Mouse (Mus musculus): Measurements from ENCODE around the gene C130060K24Rik. TPM values are rescaled to one million over a fixed set of nuclear protein-coding genes. Genes with fewer than 3 reads are reported as not detected.

Gene C130060K24Rik
- not detected in 2 replicates for polyA plus RNA-seq (2012; rRNA removed)

DNA sequence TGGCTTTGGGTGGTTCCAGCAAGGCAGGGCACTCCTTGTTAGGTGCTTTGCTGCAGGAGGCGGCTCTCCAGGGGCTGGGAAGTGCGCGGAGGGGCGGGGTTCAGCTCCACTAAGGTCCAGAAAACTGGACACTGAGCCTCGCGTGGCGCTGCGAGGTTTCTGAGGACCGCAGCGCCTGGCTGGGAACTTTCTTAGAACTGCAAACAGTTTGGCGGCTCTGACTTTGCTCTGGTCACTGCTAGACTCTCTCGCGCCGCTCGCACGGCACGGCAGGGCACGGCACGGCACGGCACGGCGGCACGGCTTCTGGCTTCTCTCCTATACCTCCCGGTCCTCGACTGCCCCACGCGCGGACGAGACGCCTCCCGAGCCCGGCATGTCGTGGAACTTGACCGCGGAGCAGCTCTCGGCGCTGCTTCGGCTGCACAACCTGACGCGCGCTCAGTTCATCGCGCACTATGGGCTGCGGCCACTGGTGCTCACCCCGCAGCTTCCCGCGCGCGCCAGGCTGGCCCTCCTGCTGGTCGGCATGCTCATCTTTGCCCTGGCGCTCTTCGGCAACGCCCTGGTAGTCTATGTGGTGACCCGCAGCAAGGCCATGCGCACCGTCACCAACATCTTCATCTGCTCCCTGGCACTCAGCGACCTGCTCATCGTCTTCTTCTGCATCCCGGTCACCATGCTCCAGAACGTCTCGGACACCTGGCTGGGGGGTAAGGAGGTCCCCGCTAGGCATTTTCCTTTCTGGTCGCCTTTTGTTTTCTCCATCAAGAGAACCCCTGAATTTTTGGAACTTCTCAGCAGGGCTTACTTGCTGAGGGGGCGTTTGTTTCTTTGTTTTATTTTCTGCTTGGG, at the start of gene C130060K24Rik:
TSS of gene C130060K24Rik (plus strand) at position 188 of the 855 bp plus-strand sequence.
- Histone ChIP-seq H3K27ac (ENCODE audit: control insufficient read depth, insufficient read depth, low read length) (no peak within 1 kb of the TSS), H3K4me3 (ENCODE audit: control insufficient read depth, insufficient read depth, low read length) (no peak within 1 kb of the TSS), H3K27me3 (ENCODE audit: control insufficient read depth, insufficient read depth, low read length) (no peaks in the 10 kb centered on the region; the same call in 1 of the 2 replicates), H3K4me1 (replicated peaks; ENCODE audit: control insufficient read depth, insufficient read depth, low read length) (no peaks in the 10 kb centered on the region), H3K36me3 (ENCODE audit: control insufficient read depth, insufficient read depth, low read length) (no peaks in the 10 kb centered on the region)
- 4% methylated on average over 64 of the region's 64 CpGs for WGBS
- TF ChIP-seq CTCF (IDR thresholded peaks at IDR 0.05; ENCODE audit: borderline replicate concordance, control insufficient read depth, extremely low read depth, insufficient read depth, low read length, poor library complexity), result no peak
- no peak for TF ChIP-seq POLR2A (IDR thresholded peaks at IDR 0.05; ENCODE audit: control insufficient read depth, extremely low read depth, insufficient read depth, low read length, poor library complexity)
- no peak for DNase-seq

DNA sequence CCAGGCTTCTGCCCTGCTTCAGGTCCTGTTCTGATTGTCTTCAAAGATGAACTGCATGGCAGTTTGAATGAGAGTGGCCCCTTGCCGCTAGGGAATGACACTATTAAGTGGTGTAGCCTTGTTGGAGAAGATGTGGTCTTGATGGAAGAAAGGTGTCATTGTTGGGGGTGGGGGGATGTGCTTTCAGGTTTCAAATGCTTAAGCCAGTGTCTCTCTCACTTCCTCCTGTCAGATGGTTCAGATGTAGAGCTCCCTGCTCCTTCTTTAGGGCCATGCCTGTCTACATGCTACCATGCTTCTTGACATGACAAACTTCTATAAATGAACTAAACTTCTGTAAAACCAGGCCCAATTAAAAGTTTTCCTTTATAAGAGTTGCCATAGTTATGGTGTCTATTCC, 46.7 kb upstream of the C130060K24Rik start:
- Histone ChIP-seq H3K4me3 (ENCODE audit: control insufficient read depth, insufficient read depth, low read length) (no peak overlapping the region), H3K4me1 (replicated peaks; ENCODE audit: control insufficient read depth, insufficient read depth, low read length) (no peaks in the 10 kb centered on the region), H3K36me3 (ENCODE audit: control insufficient read depth, insufficient read depth, low read length) (no peaks in the 10 kb centered on the region), H3K27me3 (ENCODE audit: control insufficient read depth, insufficient read depth, low read length) (no peaks in the 10 kb centered on the region), H3K27ac (ENCODE audit: control insufficient read depth, insufficient read depth, low read length) (no peak overlapping the region)
- no peak for DNase-seq
- TF ChIP-seq POLR2A (IDR thresholded peaks at IDR 0.05; ENCODE audit: control insufficient read depth, extremely low read depth, insufficient read depth, low read length, poor library complexity) (no peak), CTCF (IDR thresholded peaks at IDR 0.05; ENCODE audit: borderline replicate concordance, control insufficient read depth, extremely low read depth, insufficient read depth, low read length, poor library complexity) (no peak)
- 100% methylated on average over 1 of the region's 1 CpGs for WGBS

DNA sequence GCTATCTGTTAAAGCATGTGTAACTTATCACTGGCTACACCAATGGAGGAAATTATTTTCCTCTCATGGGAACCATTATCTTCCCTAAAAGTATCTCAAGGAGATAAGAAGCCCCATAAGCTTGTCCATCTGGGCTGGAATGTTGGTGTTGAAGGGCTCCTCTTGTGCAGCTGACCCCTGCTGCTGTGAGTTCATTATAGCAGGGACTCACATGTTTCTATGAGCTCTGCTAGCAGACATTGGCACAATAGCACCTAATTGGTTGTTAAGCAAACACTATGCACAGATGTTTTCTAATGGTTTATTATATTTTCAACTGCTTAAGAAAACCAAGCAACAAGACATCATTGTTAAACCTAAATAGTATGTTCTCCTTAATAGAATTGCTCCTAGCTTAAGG, 41.5 kb upstream of the C130060K24Rik start:
- H3K36me3 ChIP-seq (ENCODE audit: control insufficient read depth, insufficient read depth, low read length), result no peaks in the 10 kb centered on the region
- H3K4me1 ChIP-seq (replicated peaks; ENCODE audit: control insufficient read depth, insufficient read depth, low read length), result no peaks in the 10 kb centered on the region
- no peak overlapping the region for H3K4me3 ChIP-seq (ENCODE audit: control insufficient read depth, insufficient read depth, low read length)
- no peak overlapping the region for H3K27ac ChIP-seq (ENCODE audit: control insufficient read depth, insufficient read depth, low read length)
- no peaks in the 10 kb centered on the region for H3K27me3 ChIP-seq (ENCODE audit: control insufficient read depth, insufficient read depth, low read length)
- TF ChIP-seq POLR2A (IDR thresholded peaks at IDR 0.05; ENCODE audit: control insufficient read depth, extremely low read depth, insufficient read depth, low read length, poor library complexity) (no peak), CTCF (IDR thresholded peaks at IDR 0.05; ENCODE audit: borderline replicate concordance, control insufficient read depth, extremely low read depth, insufficient read depth, low read length, poor library complexity) (no peak)
- DNase-seq, result no peak

DNA sequence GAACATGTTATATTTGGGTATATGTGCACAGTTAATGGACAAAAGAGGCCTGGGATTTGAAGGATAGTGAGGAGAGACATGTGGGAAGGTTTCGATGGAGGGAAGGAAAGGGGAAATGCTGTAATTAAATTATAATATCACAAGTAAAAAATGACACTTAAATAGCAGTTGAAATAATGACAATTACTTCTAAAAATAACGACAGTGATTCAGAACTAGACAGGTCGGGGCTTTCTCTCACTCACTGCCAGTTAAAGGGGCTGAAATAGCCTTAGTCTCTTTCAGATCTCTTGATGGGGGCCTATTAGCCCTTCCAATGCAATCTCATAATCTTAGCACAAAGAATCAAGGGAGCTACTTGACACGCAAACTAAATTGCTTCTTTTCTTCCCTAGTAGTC, 39.5 kb upstream of the C130060K24Rik start:
- no peak overlapping the region for H3K27ac ChIP-seq (ENCODE audit: control insufficient read depth, insufficient read depth, low read length)
- no peak overlapping the region for H3K4me3 ChIP-seq (ENCODE audit: control insufficient read depth, insufficient read depth, low read length)
- TF ChIP-seq CTCF (IDR thresholded peaks at IDR 0.05; ENCODE audit: borderline replicate concordance, control insufficient read depth, extremely low read depth, insufficient read depth, low read length, poor library complexity) (no peak), POLR2A (IDR thresholded peaks at IDR 0.05; ENCODE audit: control insufficient read depth, extremely low read depth, insufficient read depth, low read length, poor library complexity) (no peak)
- no peaks in the 10 kb centered on the region for H3K4me1 ChIP-seq (replicated peaks; ENCODE audit: control insufficient read depth, insufficient read depth, low read length)
- no peak for DNase-seq
- no peaks in the 10 kb centered on the region for H3K27me3 ChIP-seq (ENCODE audit: control insufficient read depth, insufficient read depth, low read length)
- H3K36me3 ChIP-seq (ENCODE audit: control insufficient read depth, insufficient read depth, low read length), result no peaks in the 10 kb centered on the region
- WGBS, result 94% methylated on average over 4 of the region's 4 CpGs

DNA sequence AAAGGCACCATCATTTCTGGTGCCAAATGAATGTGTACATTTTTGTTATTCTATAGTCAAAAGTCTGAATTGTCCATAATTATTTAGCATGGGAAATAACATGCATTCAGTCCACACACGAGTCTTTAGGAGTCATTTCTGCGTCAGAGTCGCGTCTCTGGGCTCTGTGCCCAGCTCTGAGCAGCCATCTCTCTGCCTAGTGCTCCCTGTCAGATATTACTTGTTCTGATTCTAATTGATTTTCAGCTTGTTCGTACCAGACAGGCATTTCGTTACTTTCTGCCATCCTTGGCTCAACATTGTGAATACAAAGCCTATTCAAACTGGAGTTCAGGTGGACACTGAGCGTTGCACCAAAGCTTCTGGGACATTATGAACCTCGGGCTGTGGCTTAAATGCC, 33.2 kb upstream of the C130060K24Rik start:
- no peaks in the 10 kb centered on the region for H3K36me3 ChIP-seq (ENCODE audit: control insufficient read depth, insufficient read depth, low read length)
- no peak overlapping the region for H3K27ac ChIP-seq (ENCODE audit: control insufficient read depth, insufficient read depth, low read length)
- no peak for TF ChIP-seq CTCF (IDR thresholded peaks at IDR 0.05; ENCODE audit: borderline replicate concordance, control insufficient read depth, extremely low read depth, insufficient read depth, low read length, poor library complexity)
- H3K4me1 ChIP-seq (replicated peaks; ENCODE audit: control insufficient read depth, insufficient read depth, low read length), result no peaks in the 10 kb centered on the region
- WGBS, result 88% methylated on average over 8 of the region's 8 CpGs
- H3K4me3 ChIP-seq (ENCODE audit: control insufficient read depth, insufficient read depth, low read length), result no peak overlapping the region
- DNase-seq, result no peak
- H3K27me3 ChIP-seq (ENCODE audit: control insufficient read depth, insufficient read depth, low read length), result no peaks in the 10 kb centered on the region

DNA sequence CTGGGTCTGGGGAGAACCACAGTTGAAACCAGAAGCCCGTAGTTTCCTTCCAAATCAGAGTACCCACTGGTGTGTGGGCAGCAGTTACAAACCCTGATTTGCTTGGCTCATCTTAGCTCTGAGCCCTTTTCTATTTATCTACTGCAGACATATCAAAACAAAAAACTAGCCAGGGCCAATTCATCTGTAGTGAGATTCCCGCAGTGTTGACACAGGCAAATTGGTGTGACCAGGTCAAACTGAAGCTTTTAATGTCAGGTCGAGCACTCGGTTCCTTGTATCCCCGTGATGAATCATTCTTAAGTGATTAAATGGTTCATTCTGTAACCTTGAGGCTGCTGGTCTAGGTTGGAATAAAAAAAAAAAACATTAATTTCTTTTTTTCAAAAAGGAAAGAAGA, 32.6 kb upstream of the C130060K24Rik start:
- 83% methylated on average over 5 of the region's 5 CpGs for WGBS

More for the DNA sequence above, 32.6 kb upstream of the C130060K24Rik start:
- no peak overlapping the region for H3K27ac ChIP-seq (ENCODE audit: control insufficient read depth, insufficient read depth, low read length)
- H3K4me1 ChIP-seq (replicated peaks; ENCODE audit: control insufficient read depth, insufficient read depth, low read length), result no peaks in the 10 kb centered on the region
- H3K27me3 ChIP-seq (ENCODE audit: control insufficient read depth, insufficient read depth, low read length), result no peaks in the 10 kb centered on the region
- no peak overlapping the region for H3K4me3 ChIP-seq (ENCODE audit: control insufficient read depth, insufficient read depth, low read length)
- no peaks in the 10 kb centered on the region for H3K36me3 ChIP-seq (ENCODE audit: control insufficient read depth, insufficient read depth, low read length)
- TF ChIP-seq POLR2A (IDR thresholded peaks at IDR 0.05; ENCODE audit: control insufficient read depth, extremely low read depth, insufficient read depth, low read length, poor library complexity) (no peak), CTCF (IDR thresholded peaks at IDR 0.05; ENCODE audit: borderline replicate concordance, control insufficient read depth, extremely low read depth, insufficient read depth, low read length, poor library complexity) (no peak)
- no peak for DNase-seq

Measured in thymus, adult 2 months (tissue).